Mouse (Mus musculus): ENCODE measurements around the gene Olfr93.

GRCm38 (mm10) chr17:37203917-37204236 lies 42.6 kb upstream of the Olfr93 start:
- TF ChIP-seq CTCF (IDR thresholded peaks at IDR 0.05; ENCODE audit: low read depth, low read length), result no peak
- no peak for TF ChIP-seq GATA2 (IDR thresholded peaks at IDR 0.05; ENCODE audit: borderline replicate concordance, low read depth, low read length)
- TF ChIP-seq GATA1 (IDR thresholded peaks at IDR 0.05; ENCODE audit: borderline replicate concordance, low read length), result no peak
